Comparison of ENCODE assay signal across 8 mouse cellular contexts in the genomic region with DNA sequence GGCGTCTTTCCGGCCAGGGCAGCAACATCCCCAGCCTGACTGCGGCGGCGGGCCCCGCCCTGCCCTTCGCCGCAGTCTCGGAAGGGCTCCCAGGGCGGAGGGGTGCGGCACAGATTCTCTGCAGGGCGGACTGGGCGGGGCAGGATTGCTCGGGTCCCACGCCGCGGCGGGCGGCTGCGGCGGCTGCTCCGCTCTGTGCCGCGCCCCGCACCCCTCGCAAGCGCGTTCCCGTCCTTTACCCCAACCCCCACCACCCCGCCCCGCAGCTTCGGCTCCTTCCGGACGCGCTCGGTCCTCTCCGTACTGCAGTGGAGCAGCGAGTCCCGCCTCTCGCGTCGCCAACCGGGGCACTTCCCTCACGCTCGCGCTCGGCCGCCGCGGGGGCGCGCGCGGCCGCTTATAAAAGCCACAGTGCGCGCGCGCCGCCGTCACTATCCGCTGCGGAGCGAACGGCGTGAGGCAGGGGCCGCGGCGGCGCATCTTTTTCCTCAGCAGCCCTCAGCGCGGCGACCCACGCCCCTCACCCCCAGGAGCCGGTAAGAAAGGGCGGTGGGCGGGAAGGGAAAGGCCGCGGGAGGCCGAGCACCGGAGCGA. TPM values are rescaled to one million over a fixed set of nuclear protein-coding genes. Genes with fewer than 3 reads are reported as not detected.
DNase-seq lines count a peak whose midpoint lies in the region; ATAC-seq and TF ChIP-seq lines count a peak whose summit lies in the region.

A gene (plus strand): TSS at position 311 of the 594 bp plus-strand sequence.

- peaks cover 27% of the 10 kb centered on the region for H3K36me3 ChIP-seq in heart, embryonic 10.5 days
- H3K36me3 ChIP-seq in kidney, embryonic 15.5 days, result peaks cover 22% of the 10 kb centered on the region

- peaks cover 29% of the 10 kb centered on the region for H3K4me1 ChIP-seq in bone marrow macrophage, adult 2 months (ENCODE audit: control insufficient read depth, insufficient read depth, low read length)
- peaks cover 27% of the 10 kb centered on the region for H3K4me1 ChIP-seq in embryonic fibroblast, embryonic 13.5 days (ENCODE audit: control insufficient read depth, insufficient read depth, low read length)
- peaks cover 36% of the 10 kb centered on the region for H3K4me1 ChIP-seq in heart, embryonic 10.5 days
- peaks cover 49% of the 10 kb centered on the region for H3K4me1 ChIP-seq in kidney, embryonic 15.5 days

- no peaks in the 10 kb centered on the region for H3K27me3 ChIP-seq in heart, embryonic 10.5 days (ENCODE audit: insufficient read depth, poor library complexity, severe bottlenecking)
- H3K27me3 ChIP-seq in kidney, embryonic 15.5 days, result no peaks in the 10 kb centered on the region

- WGBS in heart, embryonic 10.5 days, result 0% methylated on average over 71 of the region's 82 CpGs
- WGBS in kidney, embryonic 15.5 days, result under 1% methylated on average over 79 of the region's 82 CpGs

- DNase-seq in A20 (ENCODE audit: low read depth, low spot score), result peak; percentile 97
- DNase-seq in heart, embryonic 10.5 days (ENCODE audit: low spot score), result peak; percentile 97
- peak; percentile 88 for DNase-seq in liver
- peak; percentile 87 to 93 for DNase-seq in spleen, postnatal 4 days (ENCODE audit: low spot score in 2 of 2)

- peak within 1 kb of the TSS; percentile 67 for H3K4me2 ChIP-seq in kidney, embryonic 15.5 days

- H3K9ac ChIP-seq in kidney, embryonic 15.5 days, result peak within 1 kb of the TSS; percentile 99

- H3K9me3 ChIP-seq in heart, embryonic 10.5 days, result no peaks in the 10 kb centered on the region
- no peaks in the 10 kb centered on the region for H3K9me3 ChIP-seq in kidney, embryonic 15.5 days (replicated peaks)

- ATAC-seq in kidney, embryonic 15.5 days (replicated peaks; ENCODE audit: low FRiP score), result peak; percentile 99
- peak; percentile 89 for ATAC-seq in monocyte, adult 5-6 weeks (replicated peaks; ENCODE audit: insufficient number of reproducible peaks, low FRiP score, low TSS enrichment, poor library complexity, severe bottlenecking)

- H3K27ac ChIP-seq in bone marrow macrophage, adult 2 months (ENCODE audit: insufficient read depth, low read depth, low read length), result peak within 1 kb of the TSS; percentile 76
- peak within 1 kb of the TSS; percentile 91 for H3K27ac ChIP-seq in embryonic fibroblast, embryonic 13.5 days (ENCODE audit: insufficient read depth, low read length)
- H3K27ac ChIP-seq in heart, embryonic 10.5 days, result peak within 1 kb of the TSS; percentile 96
- peak within 1 kb of the TSS; percentile 93 for H3K27ac ChIP-seq in kidney, embryonic 15.5 days

- peak within 1 kb of the TSS; percentile 95 for H3K4me3 ChIP-seq in bone marrow macrophage, adult 2 months (ENCODE audit: insufficient read depth, low read length)
- H3K4me3 ChIP-seq in embryonic fibroblast, embryonic 13.5 days (ENCODE audit: insufficient read depth, low read length), result peak within 1 kb of the TSS; percentile 97
- H3K4me3 ChIP-seq in heart, embryonic 10.5 days, result peak within 1 kb of the TSS; percentile 85
- H3K4me3 ChIP-seq in kidney, embryonic 15.5 days (replicated peaks), result peak within 1 kb of the TSS; percentile 97

- TF ChIP-seq POLR2A in bone marrow macrophage, adult 2 months (IDR thresholded peaks at IDR 0.05; ENCODE audit: borderline replicate concordance, low read depth, low read length), result peak; percentile 92; the same call in 1 of the 2 replicates
- TF ChIP-seq POLR2A in embryonic fibroblast, embryonic 13.5 days (IDR thresholded peaks at IDR 0.05; ENCODE audit: low read depth, low read length), result peak; percentile 98

- TF ChIP-seq CTCF in bone marrow macrophage, adult 2 months (IDR thresholded peaks at IDR 0.05; ENCODE audit: low read depth, low read length), result no peak
- TF ChIP-seq CTCF in embryonic fibroblast, embryonic 13.5 days (IDR thresholded peaks at IDR 0.05; ENCODE audit: borderline replicate concordance, insufficient read depth, low read length), result no peak

RNA-seq across cellular contexts. Expression of the gene that starts here (rescaled TPM):
- polyA plus RNA-seq in bone marrow macrophage, adult 2 months (2012; ENCODE audit: insufficient read depth, insufficient read length, missing spikeins), result 98.2 and 109 TPM in 2 replicates
- 222 and 243 TPM in 2 replicates for polyA plus RNA-seq in embryonic fibroblast, embryonic 13.5 days (2011; ENCODE audit: insufficient read length, low read depth, missing spikeins)
- 103 and 116 TPM in 2 replicates for polyA plus RNA-seq in heart, embryonic 10.5 days (2016; fragmentation: Nextera tagmentation; extraction: Ambion mirVana)
- polyA plus RNA-seq in kidney, embryonic 15.5 days (2015; fragmentation: Nextera tagmentation; extraction: Ambion mirVana), result 82.0 and 103 TPM in 2 replicates
- 296 to 354 TPM (median 326 TPM) in 3 replicates for total RNA-seq in monocyte, adult 5-6 weeks (2017)

Comparison
In these comparisons a context has a peak if more than half of its experiments do, and no peak if none do; other contexts are left out.
1. Peak in every context shown above with its lines: DNase-seq, ATAC-seq, H3K4me3 ChIP-seq and H3K27ac ChIP-seq.